Mouse (Mus musculus) forebrain, embryonic 15.5 days (tissue): ENCODE measurements at regions not wholly inside any gene's neighbourhood (a gene's known extent, or its start where the extent isn't known, plus 50 kb on each side); places are given as distances from the start of the nearest gene placed in this dataset.

ENCODE experiments used
- ATAC-seq: fragments of 200-750 bp; cut with Nextera tagmentation; replicated peaks from 2 replicates; pipeline ENCODE4 v1.8.0; 2017; ENCODE audit warnings: mild to moderate bottlenecking, moderate TSS enrichment, moderate library complexity
- H3K27ac ChIP-seq: fragments of 300-500 bp; sonication (generic); replicated peaks from 2 replicates; pipeline ENCODE4 v1.5.1; 2015; ENCODE audit warnings: mild to moderate bottlenecking, inconsistent platforms
- H3K27me3 ChIP-seq: fragments of 300-500 bp; sonication (generic); 2 replicates; pipeline ENCODE4 v1.6.1; 2015; ENCODE audit warnings: inconsistent platforms
- H3K36me3 ChIP-seq: fragments of 300-500 bp; sonication (generic); 2 replicates; pipeline ENCODE4 v1.6.1; 2015; ENCODE audit warnings: mild to moderate bottlenecking, inconsistent platforms
- H3K4me1 ChIP-seq: fragments of 300-500 bp; sonication (generic); 2 replicates; pipeline ENCODE4 v1.6.1; 2015; ENCODE audit warnings: inconsistent platforms
- H3K4me2 ChIP-seq: fragments of 300-500 bp; sonication (generic); replicated peaks from 2 replicates; pipeline ENCODE4 v1.6.1; 2015; ENCODE audit warnings: mild to moderate bottlenecking, inconsistent platforms
- H3K4me3 ChIP-seq: fragments of 300-500 bp; sonication (generic); 2 replicates; pipeline ENCODE4 v1.5.1; 2015; ENCODE audit warnings: mild to moderate bottlenecking, inconsistent platforms
- H3K9ac ChIP-seq: fragments of 300-500 bp; sonication (generic); replicated peaks from 2 replicates; pipeline ENCODE4 v1.6.1; 2015; ENCODE audit warnings: mild to moderate bottlenecking, inconsistent platforms
- H3K9me3 ChIP-seq: fragments of 300-500 bp; sonication (generic); 2 replicates; pipeline ENCODE4 v1.6.1; 2016; ENCODE audit warnings: inconsistent platforms
- WGBS: fragments of 180-500 bp; shearing (Covaris S2); methylation state at CpG from one replicate; pipeline ENCODE4 v1.1.7; 2015; ENCODE audit warnings: mixed read lengths; 5-methylcytosine and 5-hydroxymethylcytosine counted together

DNA sequence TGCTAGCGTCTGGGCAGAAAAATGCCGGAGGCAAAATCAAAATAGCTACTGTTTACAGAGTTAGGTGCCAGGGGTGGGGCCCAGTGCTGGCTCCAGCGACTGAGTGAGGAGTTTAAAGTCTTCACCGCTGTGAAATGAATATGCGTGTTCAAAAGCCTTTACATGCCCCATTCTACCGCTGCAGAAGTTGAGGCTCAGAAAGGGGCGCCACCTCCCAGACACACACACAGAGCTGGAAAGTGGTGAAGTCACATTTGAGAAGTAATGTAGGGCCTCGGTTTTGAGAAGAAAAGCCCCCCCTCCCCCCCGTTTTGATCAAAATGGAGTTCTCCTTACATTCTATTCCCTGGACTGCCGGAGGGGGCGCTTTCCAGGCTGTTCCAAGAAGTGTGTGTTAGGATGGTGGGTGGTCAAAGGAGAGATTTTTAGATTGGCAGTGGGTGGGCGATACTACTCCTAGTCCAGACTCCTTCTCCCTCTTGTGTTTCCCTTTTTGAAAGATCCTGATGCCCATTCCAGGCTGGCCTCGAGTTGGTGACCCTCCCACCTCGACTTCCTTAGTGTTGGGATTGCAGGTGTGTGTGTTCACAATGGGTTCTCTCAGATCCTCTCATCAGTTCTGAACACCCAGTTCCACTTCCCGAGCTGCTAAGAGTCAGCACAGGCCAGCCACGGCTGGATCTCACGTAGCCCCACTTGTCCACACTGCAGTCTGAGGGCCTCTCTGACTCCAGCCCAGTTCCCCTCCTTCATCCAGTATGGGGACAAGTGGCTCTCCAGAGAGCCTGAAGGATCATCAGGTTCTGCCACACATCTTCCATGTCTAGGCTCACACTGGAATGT lies 69.3 kb upstream of the Nkd1 start:
- 22% methylated on average over 17 of the region's 17 CpGs for WGBS
- peaks cover 48% of the 10 kb centered on the region for H3K4me1 ChIP-seq
- no peak overlapping the region for H3K9ac ChIP-seq
- no peaks in the 10 kb centered on the region for H3K36me3 ChIP-seq
- H3K4me3 ChIP-seq = no peak overlapping the region
- H3K4me2 ChIP-seq = no peak overlapping the region
- H3K9me3 ChIP-seq = no peaks in the 10 kb centered on the region; the same call in 1 of the 2 replicates
- no peak overlapping the region for H3K27ac ChIP-seq
- H3K27me3 ChIP-seq = peaks cover 39% of the 10 kb centered on the region
- ATAC-seq = no peak

DNA sequence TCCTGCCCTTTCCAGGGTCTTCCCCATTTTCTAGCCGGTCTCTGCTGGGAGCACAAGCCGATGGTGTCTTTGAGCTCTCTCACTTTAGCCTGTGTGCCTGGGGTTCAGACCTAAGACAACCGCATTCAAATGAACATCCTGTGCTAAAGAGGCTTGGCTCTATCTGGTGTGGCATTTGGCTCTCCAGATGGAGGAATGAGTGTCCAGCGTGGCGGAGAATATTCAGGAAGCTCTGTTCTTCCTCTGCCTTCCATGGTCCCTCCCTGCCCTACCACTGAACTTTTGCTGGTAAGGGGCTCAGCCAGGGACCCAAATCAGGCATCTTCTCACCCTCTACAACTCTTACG lies 68.7 kb upstream of the Nkd1 start:
- WGBS = 70% methylated on average over 6 of the region's 6 CpGs
- no peaks in the 10 kb centered on the region; the same call in 1 of the 2 replicates for H3K9me3 ChIP-seq
- no peak overlapping the region for H3K4me3 ChIP-seq
- H3K4me2 ChIP-seq = no peak overlapping the region
- H3K9ac ChIP-seq = no peak overlapping the region
- peaks cover 44% of the 10 kb centered on the region for H3K4me1 ChIP-seq
- H3K27me3 ChIP-seq = peaks cover 39% of the 10 kb centered on the region
- no peak for ATAC-seq
- H3K36me3 ChIP-seq = no peaks in the 10 kb centered on the region
- H3K27ac ChIP-seq = no peak overlapping the region

DNA sequence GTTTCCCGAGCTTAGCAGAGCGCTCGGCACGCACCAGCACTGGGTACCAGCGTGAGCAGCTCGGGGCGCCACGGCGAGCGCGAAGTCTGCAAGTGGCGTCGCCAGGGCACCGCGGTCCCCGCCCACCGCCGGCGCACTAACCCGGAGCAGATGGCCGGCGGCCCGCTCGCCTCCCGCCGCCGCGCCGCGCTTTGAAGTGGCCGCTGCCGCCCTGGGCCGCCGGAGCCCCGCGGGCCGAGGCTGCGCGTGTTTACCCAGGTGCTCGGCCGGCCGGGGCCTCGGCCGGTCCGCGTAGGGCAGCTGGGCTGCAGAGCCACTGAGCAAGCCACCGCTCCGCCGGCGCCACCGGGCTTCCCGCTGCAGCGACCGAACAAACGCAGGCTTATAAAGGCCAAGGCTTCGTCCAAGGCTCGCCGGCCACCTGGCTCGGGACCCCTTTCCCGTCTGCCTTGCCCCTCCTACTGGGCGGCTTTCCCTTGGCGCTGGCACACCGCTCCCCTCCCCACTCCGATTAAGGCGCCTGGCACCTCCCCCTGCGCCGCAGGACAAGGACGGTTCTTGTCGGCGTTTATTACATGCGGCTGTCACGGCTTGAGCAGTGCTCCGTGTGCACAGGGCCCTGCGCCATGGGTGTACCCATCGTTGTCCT lies 67.0 kb upstream of the Nkd1 start:
- Histone ChIP-seq H3K27ac (peak overlapping the region; percentile 47), H3K36me3 (no peaks in the 10 kb centered on the region), H3K27me3 (peaks cover 38% of the 10 kb centered on the region), H3K9me3 (no peaks in the 10 kb centered on the region; the same call in 1 of the 2 replicates), H3K4me2 (peak overlapping the region; percentile 95), H3K4me1 (peaks cover 35% of the 10 kb centered on the region), H3K4me3 (peak overlapping the region; percentile 54), H3K9ac (peak overlapping the region; percentile 60)
- peak; percentile 77 for ATAC-seq
- WGBS = under 1% methylated on average over 60 of the region's 75 CpGs

DNA sequence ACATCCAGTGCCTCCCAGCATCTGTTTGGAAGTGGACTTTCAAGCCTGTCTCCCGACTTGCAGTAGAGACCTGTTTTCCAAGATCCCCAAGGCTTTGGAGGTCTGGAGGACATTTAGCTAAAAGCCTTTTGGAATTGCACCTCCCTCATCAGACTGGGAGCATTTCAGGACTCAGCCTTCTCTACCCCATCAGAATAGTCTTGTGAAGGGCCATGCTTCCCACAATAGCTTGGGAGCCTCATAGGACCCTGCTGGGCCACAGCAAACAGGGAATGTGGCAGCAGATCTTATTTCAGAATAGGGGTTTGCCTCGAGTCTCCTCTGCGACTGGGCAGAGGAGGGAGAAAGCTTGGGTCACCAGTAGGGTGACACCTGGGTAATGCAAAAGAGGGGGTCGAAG lies 66.2 kb upstream of the Nkd1 start:
- H3K9ac ChIP-seq = no peak overlapping the region; the same call in 1 of the 2 replicates
- WGBS = 6% methylated on average over 4 of the region's 4 CpGs
- H3K4me3 ChIP-seq = peak overlapping the region; percentile 54
- H3K9me3 ChIP-seq = no peaks in the 10 kb centered on the region; the same call in 1 of the 2 replicates
- no peak overlapping the region for H3K27ac ChIP-seq
- peak overlapping the region; percentile 95 for H3K4me2 ChIP-seq
- H3K27me3 ChIP-seq = peaks cover 32% of the 10 kb centered on the region
- no peak for ATAC-seq
- peaks cover 32% of the 10 kb centered on the region for H3K4me1 ChIP-seq
- H3K36me3 ChIP-seq = no peaks in the 10 kb centered on the region

DNA sequence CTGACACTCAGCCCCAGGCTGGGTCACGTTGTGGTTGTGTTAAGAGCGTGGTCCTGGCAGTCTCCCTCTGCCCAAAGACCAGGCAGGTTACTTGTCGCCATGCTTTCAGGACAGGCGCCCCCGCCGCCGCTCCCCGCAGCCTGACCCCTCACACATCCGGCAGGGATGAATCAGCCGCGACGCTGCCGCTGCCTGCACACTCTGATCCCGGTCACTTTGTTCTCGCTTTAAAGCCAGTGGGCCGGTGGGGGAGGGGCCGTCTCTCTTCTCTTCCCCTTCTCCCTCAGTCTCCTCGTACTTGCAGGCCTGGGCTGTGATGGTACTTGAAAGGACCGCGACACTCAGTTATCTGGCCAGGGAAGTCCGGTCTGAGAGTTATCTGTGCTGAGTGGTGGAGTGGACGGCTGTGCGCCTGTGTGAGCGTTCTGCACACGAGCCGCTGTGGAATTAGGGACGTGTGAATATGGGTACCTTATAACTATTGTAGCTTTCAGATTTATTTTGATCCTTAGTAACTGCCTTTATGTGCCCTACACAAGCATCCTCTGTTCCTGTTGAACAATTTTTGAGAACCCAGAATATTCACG lies 65.6 kb upstream of the Nkd1 start:
- 10% methylated on average over 28 of the region's 28 CpGs for WGBS
- peaks cover 32% of the 10 kb centered on the region for H3K27me3 ChIP-seq
- no peaks in the 10 kb centered on the region for H3K36me3 ChIP-seq
- no peak overlapping the region for H3K27ac ChIP-seq
- H3K4me1 ChIP-seq = peaks cover 32% of the 10 kb centered on the region
- H3K9ac ChIP-seq = 0 out of 2 replicates have a peak overlapping the region, but pooled peaks have one; percentile 19
- peak overlapping the region; percentile 27 for H3K4me2 ChIP-seq
- no peak for ATAC-seq
- peak overlapping the region; percentile 17 for H3K4me3 ChIP-seq
- no peaks in the 10 kb centered on the region; the same call in 1 of the 2 replicates for H3K9me3 ChIP-seq

DNA sequence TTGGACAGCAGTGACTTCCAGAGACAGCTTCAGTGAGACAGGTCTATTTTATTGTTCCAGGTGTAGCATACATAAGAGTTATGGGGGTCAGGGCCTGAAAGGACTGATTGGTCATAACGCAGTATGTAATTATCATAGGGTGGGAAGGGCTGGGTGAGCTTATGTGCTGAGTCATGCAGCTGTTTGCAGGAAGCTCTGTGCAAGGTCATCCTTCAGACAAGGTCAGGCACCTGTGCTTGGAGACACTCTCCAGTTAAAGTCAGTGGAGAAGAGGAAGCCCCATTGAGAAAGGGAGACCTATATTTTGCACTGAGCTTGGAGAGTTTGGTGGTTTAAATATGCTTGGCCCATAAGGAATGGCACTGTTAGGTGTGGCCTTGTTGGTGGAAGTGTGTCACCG lies 62.0 kb upstream of the Nkd1 start:
- Histone ChIP-seq H3K36me3 (no peaks in the 10 kb centered on the region), H3K9ac (no peak overlapping the region), H3K4me3 (no peak overlapping the region), H3K4me1 (peaks cover 15% of the 10 kb centered on the region), H3K4me2 (no peak overlapping the region), H3K27ac (no peak overlapping the region), H3K27me3 (peaks cover 11% of the 10 kb centered on the region; the same call in 1 of the 2 replicates), H3K9me3 (no peaks in the 10 kb centered on the region; the same call in 1 of the 2 replicates)
- no peak for ATAC-seq
- WGBS = 98% methylated on average over 2 of the region's 2 CpGs

DNA sequence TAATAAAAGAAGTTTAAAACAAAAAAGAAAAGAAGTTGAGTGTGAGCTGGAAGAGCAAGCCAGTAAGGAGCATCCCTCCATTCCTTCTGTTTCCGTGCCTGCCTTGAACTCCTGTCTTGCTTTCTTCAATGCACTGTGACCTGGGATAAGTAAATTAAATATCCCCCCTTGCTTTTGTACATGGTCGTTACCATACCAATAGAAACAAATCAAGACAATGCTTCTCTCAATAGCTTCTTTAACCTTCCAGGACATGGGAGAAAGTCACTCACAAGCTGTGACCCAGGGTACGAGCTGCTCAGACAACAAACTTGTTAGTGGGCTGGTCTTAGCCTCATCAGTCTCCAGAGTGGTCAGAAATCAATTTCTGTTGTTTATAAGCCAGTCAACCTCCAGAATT lies 53.4 kb upstream of the Nkd1 start:
- 66% methylated on average over 3 of the region's 3 CpGs for WGBS
- no peaks in the 10 kb centered on the region for H3K9me3 ChIP-seq
- ATAC-seq = no peak
- no peak overlapping the region for H3K9ac ChIP-seq
- no peaks in the 10 kb centered on the region for H3K36me3 ChIP-seq
- H3K27me3 ChIP-seq = no peaks in the 10 kb centered on the region
- H3K27ac ChIP-seq = no peak overlapping the region
- no peak overlapping the region for H3K4me2 ChIP-seq
- H3K4me3 ChIP-seq = no peak overlapping the region
- peaks cover 4% of the 10 kb centered on the region for H3K4me1 ChIP-seq

DNA sequence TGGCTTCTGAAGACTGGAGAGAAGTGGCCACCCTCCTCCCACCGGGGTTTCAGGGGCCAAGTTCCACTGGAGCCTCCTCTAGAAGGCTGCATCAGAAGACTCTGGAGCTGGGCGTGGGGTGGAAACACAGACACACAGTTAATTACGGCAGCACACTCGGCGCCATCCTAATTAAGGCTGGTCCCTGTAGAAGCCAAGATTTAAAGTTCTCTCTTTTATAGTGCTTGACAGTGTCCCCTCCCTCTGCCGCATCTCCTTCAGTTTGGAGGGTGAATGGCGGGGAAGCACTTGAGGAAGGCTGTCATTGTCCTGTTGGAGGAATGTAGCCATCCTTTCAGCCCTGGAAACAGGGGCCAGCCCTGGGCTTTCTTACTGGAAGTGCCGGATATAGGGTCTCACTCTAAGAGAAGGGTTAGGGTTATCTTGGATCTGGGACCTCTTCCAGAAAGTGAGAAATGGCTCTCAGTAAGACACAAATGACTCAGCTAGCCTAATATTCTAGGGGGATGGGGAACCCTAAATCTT lies 50.2 kb upstream of the Nkd1 start:
- no peak overlapping the region for H3K4me2 ChIP-seq
- no peak overlapping the region for H3K4me3 ChIP-seq
- WGBS = 24% methylated on average over 8 of the region's 8 CpGs
- H3K9ac ChIP-seq = no peak overlapping the region
- H3K27ac ChIP-seq = no peak overlapping the region
- peaks cover 4% of the 10 kb centered on the region for H3K4me1 ChIP-seq
- H3K9me3 ChIP-seq = no peaks in the 10 kb centered on the region
- no peaks in the 10 kb centered on the region for H3K27me3 ChIP-seq
- ATAC-seq = no peak
- H3K36me3 ChIP-seq = no peaks in the 10 kb centered on the region
